Mouse (Mus musculus): ENCODE data around the gene Capn8. TPM values are rescaled to one million over a fixed set of nuclear protein-coding genes. Genes with fewer than 3 reads are reported as not detected.

The Capn8 gene
- 3.3 and 4.9 TPM in 2 replicates for polyA plus RNA-seq (2015; fragmentation: Nextera tagmentation; extraction: Ambion mirVana)

- peak; percentile 85 for ATAC-seq (ENCODE audit: insufficient read depth, low FRiP score)
- Histone ChIP-seq H3K9ac (ENCODE audit: low read length) (no peak within 1 kb of the TSS), H3K4me1 (ENCODE audit: control insufficient read depth, insufficient read depth, low read length) (peaks cover 11% of the 10 kb centered on the region), H3K27ac (ENCODE audit: low read length) (peak within 1 kb of the TSS; percentile 73), H3K4me2 (ENCODE audit: low read depth, low read length) (peak within 1 kb of the TSS; percentile 6; the same call in 1 of the 2 replicates), H3K27me3 (ENCODE audit: control insufficient read depth, insufficient read depth, low read length) (no peaks in the 10 kb centered on the region), H3K36me3 (ENCODE audit: control insufficient read depth, insufficient read depth, low read length) (no peaks in the 10 kb centered on the region), H3K9me3 (replicated peaks; ENCODE audit: control insufficient read depth, low read length) (no peaks in the 10 kb centered on the region), H3K4me3 (replicated peaks; ENCODE audit: low read length) (no peak within 1 kb of the TSS)
- 75% methylated on average over 5 of the region's 5 CpGs for WGBS
Observed at GRCm38 (mm10) chr1:182564408-182565120, at the start of gene Capn8. TSS of gene Capn8 (plus strand) at chr1:182565007.

GRCm38 (mm10) chr1:182516758-182517676, 47.8 kb upstream of the Capn8 start, which contains the start of gene Capn2:
TSS of gene Capn2 (minus strand) at chr1:182517608.
- under 1% methylated on average over 83 of the region's 84 CpGs for WGBS
- Histone ChIP-seq H3K36me3 (ENCODE audit: control insufficient read depth, insufficient read depth, low read length) (0 out of 2 replicates have a peak, but pooled peaks cover under 1% of the 10 kb centered on the region), H3K27me3 (ENCODE audit: control insufficient read depth, insufficient read depth, low read length) (no peaks in the 10 kb centered on the region), H3K4me3 (replicated peaks; ENCODE audit: low read length) (peak within 1 kb of the TSS; percentile 60), H3K9ac (ENCODE audit: low read length) (peak within 1 kb of the TSS; percentile 91), H3K4me1 (ENCODE audit: control insufficient read depth, insufficient read depth, low read length) (peaks cover 60% of the 10 kb centered on the region), H3K27ac (ENCODE audit: low read length) (peak within 1 kb of the TSS; percentile 89), H3K4me2 (ENCODE audit: low read depth, low read length) (peak within 1 kb of the TSS; percentile 68), H3K9me3 (replicated peaks; ENCODE audit: control insufficient read depth, low read length) (no peaks in the 10 kb centered on the region)
- ATAC-seq (ENCODE audit: insufficient read depth, low FRiP score): peak; percentile 90

GRCm38 (mm10) chr1:182517677-182518011, 47.2 kb upstream of the Capn8 start:
- H3K36me3 ChIP-seq (ENCODE audit: control insufficient read depth, insufficient read depth, low read length): no peaks in the 10 kb centered on the region
- no peaks in the 10 kb centered on the region for H3K27me3 ChIP-seq (ENCODE audit: control insufficient read depth, insufficient read depth, low read length)
- H3K4me1 ChIP-seq (ENCODE audit: control insufficient read depth, insufficient read depth, low read length): peaks cover 55% of the 10 kb centered on the region
- peak overlapping the region; percentile 68 for H3K4me2 ChIP-seq (ENCODE audit: low read depth, low read length)
- H3K9ac ChIP-seq (ENCODE audit: low read length): peak overlapping the region; percentile 91
- peak overlapping the region; percentile 89 for H3K27ac ChIP-seq (ENCODE audit: low read length)
- ATAC-seq (ENCODE audit: insufficient read depth, low FRiP score): 0 out of 2 replicates have a peak, but pooled peaks have one; percentile 12
- 1% methylated on average over 10 of the region's 10 CpGs for WGBS
- H3K9me3 ChIP-seq (replicated peaks; ENCODE audit: control insufficient read depth, low read length): no peaks in the 10 kb centered on the region
- H3K4me3 ChIP-seq (replicated peaks; ENCODE audit: low read length): peak overlapping the region; percentile 60

- no peak for ATAC-seq (ENCODE audit: insufficient read depth, low FRiP score)
- WGBS: 81% methylated on average over 10 of the region's 10 CpGs
- Histone ChIP-seq H3K4me1 (ENCODE audit: control insufficient read depth, insufficient read depth, low read length) (peaks cover 49% of the 10 kb centered on the region), H3K27me3 (ENCODE audit: control insufficient read depth, insufficient read depth, low read length) (no peaks in the 10 kb centered on the region), H3K9me3 (replicated peaks; ENCODE audit: control insufficient read depth, low read length) (no peaks in the 10 kb centered on the region), H3K36me3 (ENCODE audit: control insufficient read depth, insufficient read depth, low read length) (no peaks in the 10 kb centered on the region), H3K27ac (ENCODE audit: low read length) (0 out of 2 replicates have a peak overlapping the region, but pooled peaks have one; percentile 12), H3K4me2 (ENCODE audit: low read depth, low read length) (peak overlapping the region; percentile 68), H3K4me3 (replicated peaks; ENCODE audit: low read length) (0 out of 2 replicates have a peak overlapping the region, but pooled peaks have one; percentile 60), H3K9ac (ENCODE audit: low read length) (no peak overlapping the region)
Observed at GRCm38 (mm10) chr1:182518143-182518680, 46.6 kb upstream of the Capn8 start.

GRCm38 (mm10) chr1:182518811-182519210, 46.0 kb upstream of the Capn8 start:
- H3K4me3 ChIP-seq (replicated peaks; ENCODE audit: low read length): no peak overlapping the region
- H3K9ac ChIP-seq (ENCODE audit: low read length): no peak overlapping the region
- no peaks in the 10 kb centered on the region for H3K36me3 ChIP-seq (ENCODE audit: control insufficient read depth, insufficient read depth, low read length)
- no peaks in the 10 kb centered on the region for H3K27me3 ChIP-seq (ENCODE audit: control insufficient read depth, insufficient read depth, low read length)
- no peak for ATAC-seq (ENCODE audit: insufficient read depth, low FRiP score)
- WGBS: 85% methylated on average over 6 of the region's 6 CpGs
- H3K27ac ChIP-seq (ENCODE audit: low read length): peak overlapping the region; percentile 12; the same call in 1 of the 2 replicates
- no peak overlapping the region for H3K4me2 ChIP-seq (ENCODE audit: low read depth, low read length)
- H3K4me1 ChIP-seq (ENCODE audit: control insufficient read depth, insufficient read depth, low read length): peaks cover 44% of the 10 kb centered on the region
- no peaks in the 10 kb centered on the region for H3K9me3 ChIP-seq (replicated peaks; ENCODE audit: control insufficient read depth, low read length)

- no peak for ATAC-seq (ENCODE audit: insufficient read depth, low FRiP score)
- no peaks in the 10 kb centered on the region for H3K9me3 ChIP-seq (replicated peaks; ENCODE audit: control insufficient read depth, low read length)
- H3K4me3 ChIP-seq (replicated peaks; ENCODE audit: low read length): no peak overlapping the region
- WGBS: 63% methylated on average over 5 of the region's 5 CpGs
- H3K27me3 ChIP-seq (ENCODE audit: control insufficient read depth, insufficient read depth, low read length): no peaks in the 10 kb centered on the region
- no peaks in the 10 kb centered on the region for H3K36me3 ChIP-seq (ENCODE audit: control insufficient read depth, insufficient read depth, low read length)
- H3K4me2 ChIP-seq (ENCODE audit: low read depth, low read length): peak overlapping the region; percentile 14; the same call in 1 of the 2 replicates
- H3K27ac ChIP-seq (ENCODE audit: low read length): peak overlapping the region; percentile 91
- peak overlapping the region; percentile 36 for H3K9ac ChIP-seq (ENCODE audit: low read length)
- H3K4me1 ChIP-seq (ENCODE audit: control insufficient read depth, insufficient read depth, low read length): peaks cover 44% of the 10 kb centered on the region
Observed at GRCm38 (mm10) chr1:182519341-182519740, 45.5 kb upstream of the Capn8 start.

- Histone ChIP-seq H3K9me3 (replicated peaks; ENCODE audit: control insufficient read depth, low read length) (no peaks in the 10 kb centered on the region), H3K27ac (ENCODE audit: low read length) (peak overlapping the region; percentile 91), H3K4me1 (ENCODE audit: control insufficient read depth, insufficient read depth, low read length) (peaks cover 41% of the 10 kb centered on the region), H3K36me3 (ENCODE audit: control insufficient read depth, insufficient read depth, low read length) (no peaks in the 10 kb centered on the region), H3K27me3 (ENCODE audit: control insufficient read depth, insufficient read depth, low read length) (no peaks in the 10 kb centered on the region), H3K9ac (ENCODE audit: low read length) (peak overlapping the region; percentile 36), H3K4me2 (ENCODE audit: low read depth, low read length) (peak overlapping the region; percentile 14; the same call in 1 of the 2 replicates), H3K4me3 (replicated peaks; ENCODE audit: low read length) (0 out of 2 replicates have a peak overlapping the region, but pooled peaks have one; percentile 5)
- 16% methylated on average over 14 of the region's 14 CpGs for WGBS
- ATAC-seq (ENCODE audit: insufficient read depth, low FRiP score): peak; percentile 66
Observed at GRCm38 (mm10) chr1:182520091-182520937, 44.5 kb upstream of the Capn8 start.

GRCm38 (mm10) chr1:182520938-182521500, 43.8 kb upstream of the Capn8 start:
- no peak overlapping the region for H3K4me3 ChIP-seq (replicated peaks; ENCODE audit: low read length)
- H3K9ac ChIP-seq (ENCODE audit: low read length): no peak overlapping the region; the same call in 1 of the 2 replicates
- 58% methylated on average over 8 of the region's 8 CpGs for whole genome bisulfite sequencing
- H3K27me3 ChIP-seq (ENCODE audit: control insufficient read depth, insufficient read depth, low read length): no peaks in the 10 kb centered on the region
- 0 out of 2 replicates have a peak overlapping the region, but pooled peaks have one; percentile 14 for H3K4me2 ChIP-seq (ENCODE audit: low read depth, low read length)
- no peaks in the 10 kb centered on the region for H3K36me3 ChIP-seq (ENCODE audit: control insufficient read depth, insufficient read depth, low read length)
- H3K27ac ChIP-seq (ENCODE audit: low read length): peak overlapping the region; percentile 91
- ATAC-seq (ENCODE audit: insufficient read depth, low FRiP score): no peak
- H3K4me1 ChIP-seq (ENCODE audit: control insufficient read depth, insufficient read depth, low read length): peaks cover 34% of the 10 kb centered on the region
- no peaks in the 10 kb centered on the region for H3K9me3 ChIP-seq (replicated peaks; ENCODE audit: control insufficient read depth, low read length)

Data from stomach, embryonic 16.5 days (tissue).